Mouse (Mus musculus): ENCODE data around the gene Mfsd12. TPM values are rescaled to one million over a fixed set of nuclear protein-coding genes. Genes with fewer than 3 reads are reported as not detected.
A peak's percentile ranks its signal among the peaks of the same experiment; 100 is the strongest.

The Mfsd12 gene
- total and polyA plus RNA-seq, 2 experiments from 2014 or later: 13.6 to 38.1 TPM

- no peaks in the 10 kb centered on the region for H3K27me3 ChIP-seq (ENCODE audit: insufficient read depth, low read length)
- H3K4me1 ChIP-seq (ENCODE audit: insufficient read depth, low read length): peaks cover 14% of the 10 kb centered on the region; the same call in 1 of the 2 replicates
- no peak within 1 kb of the TSS for H3K4me2 ChIP-seq (ENCODE audit: low read depth, low read length)
- 83% methylated on average over 5 of the region's 5 CpGs for WGBS
- H3K27ac ChIP-seq: peak within 1 kb of the TSS; percentile 43; the same call in 1 of the 2 replicates
- H3K36me3 ChIP-seq (ENCODE audit: insufficient read depth, low read length): peaks cover 33% of the 10 kb centered on the region
- no peak for DNase-seq (ENCODE audit: low spot score)
- H3K4me3 ChIP-seq (ENCODE audit: low read length): no peak within 1 kb of the TSS
- TF ChIP-seq CTCF (IDR thresholded peaks at IDR 0.05; ENCODE audit: low read depth): no peak
- ATAC-seq: no peak
- no peaks in the 10 kb centered on the region for H3K9me3 ChIP-seq (ENCODE audit: low read length)
- no peak within 1 kb of the TSS for H3K9ac ChIP-seq (replicated peaks; ENCODE audit: low read length)
These were observed 31.3 kb downstream of the Mfsd12 start, which contains the start of gene Gm48552 for GRCm38 (mm10) chr10:81388505-81389055. TSS of gene Gm48552 (plus strand) at chr10:81389005.

GRCm38 (mm10) chr10:81389373-81389772, 32.1 kb downstream of the Mfsd12 start:
- WGBS: 32% methylated on average over 3 of the region's 3 CpGs
- Histone ChIP-seq H3K4me1 (ENCODE audit: insufficient read depth, low read length) (peaks cover 18% of the 10 kb centered on the region; the same call in 1 of the 2 replicates), H3K9me3 (ENCODE audit: low read length) (no peaks in the 10 kb centered on the region), H3K27me3 (ENCODE audit: insufficient read depth, low read length) (no peaks in the 10 kb centered on the region), H3K4me2 (ENCODE audit: low read depth, low read length) (no peak overlapping the region), H3K36me3 (ENCODE audit: insufficient read depth, low read length) (peaks cover 33% of the 10 kb centered on the region), H3K9ac (replicated peaks; ENCODE audit: low read length) (no peak overlapping the region), H3K4me3 (ENCODE audit: low read length) (no peak overlapping the region), H3K27ac (peak overlapping the region; percentile 43; the same call in 1 of the 2 replicates)
- TF ChIP-seq CTCF (IDR thresholded peaks at IDR 0.05; ENCODE audit: low read depth): no peak
- ATAC-seq: no peak
- DNase-seq (ENCODE audit: low spot score): no peak

GRCm38 (mm10) chr10:81389801-81390677, 32.7 kb downstream of the Mfsd12 start:
- TF ChIP-seq CTCF (IDR thresholded peaks at IDR 0.05; ENCODE audit: low read depth): peak; percentile 91
- WGBS: 56% methylated on average over 23 of the region's 23 CpGs
- peak overlapping the region; percentile 43; the same call in 1 of the 2 replicates for H3K27ac ChIP-seq
- H3K9ac ChIP-seq (replicated peaks; ENCODE audit: low read length): 0 out of 2 replicates have a peak overlapping the region, but pooled peaks have one; percentile 22
- H3K4me2 ChIP-seq (ENCODE audit: low read depth, low read length): no peak overlapping the region
- no peaks in the 10 kb centered on the region for H3K9me3 ChIP-seq (ENCODE audit: low read length)
- H3K36me3 ChIP-seq (ENCODE audit: insufficient read depth, low read length): peaks cover 33% of the 10 kb centered on the region
- peak; percentile 65 for DNase-seq (ENCODE audit: low spot score)
- H3K4me1 ChIP-seq (ENCODE audit: insufficient read depth, low read length): peaks cover 16% of the 10 kb centered on the region; the same call in 1 of the 2 replicates
- ATAC-seq: peak; percentile 71
- no peak overlapping the region for H3K4me3 ChIP-seq (ENCODE audit: low read length)
- H3K27me3 ChIP-seq (ENCODE audit: insufficient read depth, low read length): no peaks in the 10 kb centered on the region

GRCm38 (mm10) chr10:81390678-81390965, 33.3 kb downstream of the Mfsd12 start:
- 91% methylated on average over 13 of the region's 13 CpGs for WGBS
- no peak overlapping the region for H3K4me2 ChIP-seq (ENCODE audit: low read depth, low read length)

GRCm38 (mm10) chr10:81392270-81392669, 35.0 kb downstream of the Mfsd12 start:
- 89% methylated on average over 6 of the region's 6 CpGs for WGBS

More at GRCm38 (mm10) chr10:81390678-81390965, 33.3 kb downstream of the Mfsd12 start:
- Histone ChIP-seq H3K36me3 (ENCODE audit: insufficient read depth, low read length) (peaks cover 33% of the 10 kb centered on the region), H3K27ac (no peak overlapping the region), H3K27me3 (ENCODE audit: insufficient read depth, low read length) (no peaks in the 10 kb centered on the region), H3K4me3 (ENCODE audit: low read length) (no peak overlapping the region), H3K4me1 (ENCODE audit: insufficient read depth, low read length) (peaks cover 10% of the 10 kb centered on the region; the same call in 1 of the 2 replicates), H3K9me3 (ENCODE audit: low read length) (no peaks in the 10 kb centered on the region), H3K9ac (replicated peaks; ENCODE audit: low read length) (0 out of 2 replicates have a peak overlapping the region, but pooled peaks have one; percentile 22)
- ATAC-seq (no peak), DNase-seq (ENCODE audit: low spot score) (no peak)
- no peak for TF ChIP-seq CTCF (IDR thresholded peaks at IDR 0.05; ENCODE audit: low read depth)

GRCm38 (mm10) chr10:81392781-81393185, 35.5 kb downstream of the Mfsd12 start, which contains the start of gene Smim24:
TSS of gene Smim24 (plus strand) at chr10:81393051.
- Histone ChIP-seq H3K4me1 (ENCODE audit: insufficient read depth, low read length) (peaks cover 7% of the 10 kb centered on the region; the same call in 1 of the 2 replicates), H3K27ac (peak within 1 kb of the TSS; percentile 41; the same call in 1 of the 2 replicates), H3K27me3 (ENCODE audit: insufficient read depth, low read length) (no peaks in the 10 kb centered on the region), H3K4me2 (ENCODE audit: low read depth, low read length) (peak within 1 kb of the TSS; percentile 42), H3K9ac (replicated peaks; ENCODE audit: low read length) (0 out of 2 replicates have a peak within 1 kb of the TSS, but pooled peaks have one; percentile 13), H3K36me3 (ENCODE audit: insufficient read depth, low read length) (peaks cover 12% of the 10 kb centered on the region), H3K4me3 (ENCODE audit: low read length) (no peak within 1 kb of the TSS), H3K9me3 (ENCODE audit: low read length) (no peaks in the 10 kb centered on the region)
- DNase-seq (ENCODE audit: low spot score) (no peak), ATAC-seq (no peak)
- TF ChIP-seq CTCF (IDR thresholded peaks at IDR 0.05; ENCODE audit: low read depth): no peak
- WGBS: 73% methylated on average over 14 of the region's 14 CpGs

More at GRCm38 (mm10) chr10:81392270-81392669, 35.0 kb downstream of the Mfsd12 start:
- peaks cover 7% of the 10 kb centered on the region; the same call in 1 of the 2 replicates for H3K4me1 ChIP-seq (ENCODE audit: insufficient read depth, low read length)
- H3K9me3 ChIP-seq (ENCODE audit: low read length): no peaks in the 10 kb centered on the region
- H3K27me3 ChIP-seq (ENCODE audit: insufficient read depth, low read length): no peaks in the 10 kb centered on the region
- no peak overlapping the region for H3K9ac ChIP-seq (replicated peaks; ENCODE audit: low read length)
- DNase-seq (ENCODE audit: low spot score) (no peak), ATAC-seq (no peak)
- H3K4me3 ChIP-seq (ENCODE audit: low read length): no peak overlapping the region
- peaks cover 17% of the 10 kb centered on the region for H3K36me3 ChIP-seq (ENCODE audit: insufficient read depth, low read length)
- TF ChIP-seq CTCF (IDR thresholded peaks at IDR 0.05; ENCODE audit: low read depth): no peak
- no peak overlapping the region for H3K27ac ChIP-seq
- no peak overlapping the region for H3K4me2 ChIP-seq (ENCODE audit: low read depth, low read length)
